Mouse (Mus musculus) kidney, adult 8-10 months (tissue): ENCODE data around the gene Wwox.
"Not testable (repeated sequence)": the region's sequence is repeated elsewhere in the genome, so short reads cannot be mapped to it uniquely, and the experiment has no call there.

Source experiments
- DNase-seq, 2 experiments: peaks; one replicate each; pipeline ENCODE4 v3.0.0; 2022

Wwox gene

GRCm38 (mm10) chr8:114814769-114815736 lies 375.6 kb downstream of the Wwox start:
- no peak for DNase-seq

GRCm38 (mm10) chr8:114816343-114816742 lies 376.9 kb downstream of the Wwox start:
- no peak for DNase-seq

GRCm38 (mm10) chr8:114816949-114817348 lies 377.5 kb downstream of the Wwox start:
- DNase-seq, result no peak

GRCm38 (mm10) chr8:114821543-114821942 lies 382.1 kb downstream of the Wwox start:
- DNase-seq, result no peak

- DNase-seq, result no peak
Measured at GRCm38 (mm10) chr8:114825460-114825859, 386.0 kb downstream of the Wwox start.

GRCm38 (mm10) chr8:114826991-114827390 lies 387.5 kb downstream of the Wwox start:
- DNase-seq, result no peak

- not testable (repeated sequence) for DNase-seq
Measured at GRCm38 (mm10) chr8:114827810-114828209, 388.4 kb downstream of the Wwox start.

- DNase-seq, result no peak
Measured at GRCm38 (mm10) chr8:114831595-114831994, 392.1 kb downstream of the Wwox start.

- DNase-seq, result no peak
Measured at GRCm38 (mm10) chr8:114832251-114832774, 392.9 kb downstream of the Wwox start.

- no peak for DNase-seq
Measured at GRCm38 (mm10) chr8:114834730-114835129, 395.3 kb downstream of the Wwox start.

GRCm38 (mm10) chr8:114839998-114840397 lies 400.5 kb downstream of the Wwox start:
- no peak for DNase-seq

GRCm38 (mm10) chr8:114847666-114848065 lies 408.2 kb downstream of the Wwox start:
- no peak for DNase-seq

- no peak for DNase-seq
Measured at GRCm38 (mm10) chr8:114849461-114849860, 410.0 kb downstream of the Wwox start.

GRCm38 (mm10) chr8:114850014-114850870 lies 410.8 kb downstream of the Wwox start:
- DNase-seq, result no peak

GRCm38 (mm10) chr8:114853765-114854164 lies 414.3 kb downstream of the Wwox start:
- DNase-seq, result no peak

GRCm38 (mm10) chr8:114855833-114856232 lies 416.4 kb downstream of the Wwox start:
- DNase-seq, result no peak

GRCm38 (mm10) chr8:114865911-114866310 lies 426.5 kb downstream of the Wwox start:
- DNase-seq, result no peak

GRCm38 (mm10) chr8:114869321-114869720 lies 429.9 kb downstream of the Wwox start:
- no peak for DNase-seq

GRCm38 (mm10) chr8:114870410-114870809 lies 431.0 kb downstream of the Wwox start:
- DNase-seq, result no peak

GRCm38 (mm10) chr8:114872491-114872890 lies 433.0 kb downstream of the Wwox start:
- no peak for DNase-seq

GRCm38 (mm10) chr8:114875161-114875560 lies 435.7 kb downstream of the Wwox start:
- no peak for DNase-seq

GRCm38 (mm10) chr8:114876161-114876611 lies 436.7 kb downstream of the Wwox start:
- no peak for DNase-seq

GRCm38 (mm10) chr8:114876696-114877206 lies 437.3 kb downstream of the Wwox start:
- no peak for DNase-seq
